Mouse (Mus musculus) ES-Bruce4 (cell line): Measurements from ENCODE around the gene Nosip.
"Not testable (repeated sequence)": the region's sequence is repeated elsewhere in the genome, so short reads cannot be mapped to it uniquely, and the experiment has no call there.

Experiments used
- CTCF ChIP-seq: IDR thresholded peaks from one replicate; pipeline ENCODE4 v1.8.1; 2011; ENCODE audit warnings: low read depth, low read length
- POLR2A ChIP-seq: IDR thresholded peaks from one replicate; pipeline ENCODE4 v1.8.1; 2011; ENCODE audit warnings: low read length; ENCODE audit not compliant: insufficient read depth

DNA sequence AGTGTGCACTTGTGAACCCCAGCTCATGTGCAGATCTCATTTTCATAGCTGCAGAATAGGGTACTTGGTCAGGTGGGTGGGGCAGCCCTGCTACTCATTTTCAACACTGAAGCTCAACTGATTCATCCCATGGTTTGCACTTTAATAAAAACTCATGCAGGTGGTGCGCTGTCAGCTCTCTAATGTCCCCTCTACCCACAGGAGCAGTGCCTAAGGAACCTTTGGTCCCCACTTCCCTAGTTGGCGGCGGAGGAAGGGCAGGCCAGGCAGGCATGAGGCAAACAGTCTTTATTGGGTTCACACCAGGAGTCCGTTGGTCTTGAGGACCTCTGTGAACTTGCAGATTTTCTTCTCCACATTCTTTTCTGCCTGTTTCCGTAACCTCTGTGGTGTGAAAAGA lies 63.4 kb downstream of the Nosip start:
- not testable (repeated sequence) for TF ChIP-seq POLR2A, CTCF
